ENCODE assay signal across 8 mouse cellular contexts in genomic region chr11:105311291-105311975, GRCm38 (mm10). TPM values are rescaled to one million over a fixed set of nuclear protein-coding genes. Genes with fewer than 3 reads are reported as not detected.
A peak's percentile ranks its signal among the peaks of the same experiment; 100 is the strongest.
DNase-seq lines count a peak whose midpoint lies in the region; ATAC-seq lines count a peak whose summit lies in the region.
"Had no signal": no experiment of that assay in that cellular context is flagged by ENCODE, and none has a peak within 500 bp of the region (broad histone marks: within the 10 kb centered on the region; RNA-seq: fewer than 3 reads in every experiment).

No protein-coding gene starts in this region.

- H3K4me1 ChIP-seq in kidney, embryonic 15.5 days, result peaks cover 53% of the 10 kb centered on the region

- no peaks in the 10 kb centered on the region for H3K36me3 ChIP-seq in kidney, embryonic 15.5 days

- DNase-seq in 3T3-L1 (ENCODE audit: low read depth, low spot score) (peak; percentile 85), MN1 (ENCODE audit: low spot score) (peak; percentile 37)
- DNase-seq in gastrocnemius, postnatal 36 days, result peak; percentile 57 to 58
- DNase-seq in lung, postnatal 25 days (ENCODE audit: low spot score), result peak; percentile 74
- no peak for DNase-seq in thymus, postnatal 4 days
- DNase-seq in cerebellum, adult 9-10 months, result no peak

- peak overlapping the region; percentile 56 for H3K27ac ChIP-seq in kidney, embryonic 15.5 days
- H3K27ac ChIP-seq: liver, embryonic 14.5 days had no signal

- 32% methylated on average over 24 of the region's 24 CpGs for WGBS in kidney, embryonic 15.5 days

- H3K4me2 ChIP-seq in kidney, embryonic 15.5 days, result peak overlapping the region; percentile 31; the same call in 1 of the 2 replicates

- H3K4me3 ChIP-seq in kidney, embryonic 15.5 days (replicated peaks), result no peak overlapping the region

- H3K9ac ChIP-seq in kidney, embryonic 15.5 days, result no peak overlapping the region
- H3K9ac ChIP-seq: liver, embryonic 14.5 days had no signal

- H3K9me3 ChIP-seq in kidney, embryonic 15.5 days (replicated peaks), result no peaks in the 10 kb centered on the region

- H3K27me3 ChIP-seq in kidney, embryonic 15.5 days, result no peaks in the 10 kb centered on the region

- no peak for ATAC-seq in kidney, embryonic 15.5 days (replicated peaks; ENCODE audit: low FRiP score)

- intact Hi-C loops in gastrocnemius, postnatal 36 days (cut with DNase I), result no loop called here

RNA-seq across cellular contexts. Expression of gene Mrc2, which starts 19.0 kb away (rescaled TPM):
- total RNA-seq in gastrocnemius, postnatal 36 days (2021), result 10 to 100 TPM; 12.9 to 16.0 TPM
- polyA plus RNA-seq in kidney, embryonic 15.5 days (2015; fragmentation: Nextera tagmentation; extraction: Ambion mirVana), result 19.1 and 21.3 TPM in 2 replicates

Comparison
In these comparisons a context has a peak if more than half of its experiments do, and no peak if none do; other contexts are left out.
1. DNase-seq: peak in 3T3-L1 (single experiment), MN1 (single experiment), gastrocnemius, postnatal 36 days (2 of 2) and lung, postnatal 25 days (single experiment); none in thymus, postnatal 4 days (single experiment) and cerebellum, adult 9-10 months (single experiment).